Mouse (Mus musculus): Measurements from ENCODE around the gene Osbpl9. TPM values are rescaled to one million over a fixed set of nuclear protein-coding genes. Genes with fewer than 3 reads are reported as not detected.

Osbpl9 gene
- polyA plus RNA-seq (2014; fragmentation: Illumina TruSeq; extraction: RNeasy Lipid Tissue Mini Kit (QIAGEN cat#74804); ENCODE audit: low read depth, low replicate concordance), result 73.9 TPM

DNA sequence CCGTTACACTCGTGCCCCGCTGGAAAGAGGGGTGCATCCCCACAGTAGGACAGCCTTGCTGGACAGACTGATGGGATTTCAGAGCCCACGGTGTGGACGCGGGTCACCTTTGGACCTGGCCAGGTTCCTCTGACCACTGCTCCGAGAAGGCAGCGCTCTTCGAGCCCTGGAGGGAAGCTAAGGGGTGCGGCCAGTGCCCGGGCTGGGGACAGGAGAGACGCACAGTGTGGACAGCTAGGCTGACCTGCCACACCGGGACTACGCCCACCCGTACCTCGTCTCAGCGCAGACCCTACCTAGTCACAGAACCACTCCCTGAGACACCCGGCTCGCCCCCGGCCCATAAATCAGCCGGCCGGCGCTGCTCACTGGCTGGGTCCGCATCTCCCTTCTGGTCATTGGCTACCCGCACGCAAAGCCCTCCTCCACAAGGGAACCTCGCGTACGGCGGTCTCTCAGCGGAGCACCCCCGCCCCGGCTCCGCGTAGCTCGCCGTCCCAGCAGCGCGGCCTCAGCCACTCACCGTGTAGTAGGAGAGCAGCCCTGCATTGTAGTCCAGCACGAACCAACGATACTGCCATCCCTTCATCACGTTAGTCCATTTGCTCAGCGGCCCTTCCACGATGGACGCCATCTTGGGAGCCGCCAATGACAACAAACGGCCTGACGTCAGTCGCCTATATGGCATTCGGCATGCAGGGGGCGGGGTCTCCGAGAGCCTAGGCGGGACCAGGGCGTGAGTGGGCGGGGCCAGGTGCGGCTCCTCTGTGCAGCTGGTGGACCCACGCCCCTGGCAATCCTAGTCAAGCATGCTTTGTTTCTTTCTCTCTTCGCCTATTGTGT, at the start of gene Osbpl9:
TSS of gene Osbpl9 (minus strand) at position 691 of the 843 bp plus-strand sequence.

GRCm38 (mm10) chr4:109234185-109234584, 32.1 kb upstream of the Osbpl9 start, which contains the start of gene Calr4:
Gene Calr4 (plus strand): TSS chr4:109234485.

Other genes starting within 250 kb of the Osbpl9 start
- gene Nrd1, start 201.6 kb downstream of the Osbpl9 start, polyA plus RNA-seq (2014; fragmentation: Illumina TruSeq; extraction: RNeasy Lipid Tissue Mini Kit (QIAGEN cat#74804); ENCODE audit: low read depth, low replicate concordance), result 142 TPM
- not detected for gene Calr4, start 32.2 kb upstream of the Osbpl9 start, polyA plus RNA-seq (2014; fragmentation: Illumina TruSeq; extraction: RNeasy Lipid Tissue Mini Kit (QIAGEN cat#74804); ENCODE audit: low read depth, low replicate concordance)
- 28.1 TPM for gene Eps15, start 78.0 kb upstream of the Osbpl9 start, polyA plus RNA-seq (2014; fragmentation: Illumina TruSeq; extraction: RNeasy Lipid Tissue Mini Kit (QIAGEN cat#74804); ENCODE audit: low read depth, low replicate concordance)
- 2.4 TPM for gene Ttc39a, start 204.4 kb upstream of the Osbpl9 start, polyA plus RNA-seq (2014; fragmentation: Illumina TruSeq; extraction: RNeasy Lipid Tissue Mini Kit (QIAGEN cat#74804); ENCODE audit: low read depth, low replicate concordance)